Mouse (Mus musculus) cerebellum, adult (tissue): ENCODE results near the gene Map2k1.
"Not testable (repeated sequence)": the region's sequence is repeated elsewhere in the genome, so short reads cannot be mapped to it uniquely, and the experiment has no call there.

ENCODE experiments used
- ATAC-seq: cut with Nextera tagmentation; 2 replicates; pipeline ENCODE4 v1.9.2; 2017; ENCODE audit warnings: mild to moderate bottlenecking, moderate library complexity, mixed read lengths; ENCODE audit not compliant: insufficient number of reproducible peaks, low FRiP score, low TSS enrichment

The Map2k1 gene

DNA sequence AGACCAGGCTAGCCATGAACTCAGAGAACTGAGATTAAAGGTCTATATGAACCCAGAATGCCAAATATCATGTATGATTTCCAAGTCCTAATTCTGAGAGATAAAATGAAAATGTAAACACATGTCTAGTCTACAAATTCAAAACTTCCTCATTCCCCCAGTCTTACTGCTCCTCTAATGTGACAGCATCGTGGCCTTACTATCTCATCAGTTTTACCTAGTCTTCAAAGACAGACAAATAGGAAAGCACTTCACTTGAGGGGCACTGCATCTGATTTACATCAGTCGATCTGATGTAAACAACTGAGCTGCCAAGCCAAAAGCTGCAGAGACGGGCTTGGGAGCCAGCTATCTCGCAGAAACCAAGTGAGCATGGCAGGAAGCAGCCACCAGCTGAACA, 37.3 kb downstream of the Map2k1 start:
- ATAC-seq = no peak

DNA sequence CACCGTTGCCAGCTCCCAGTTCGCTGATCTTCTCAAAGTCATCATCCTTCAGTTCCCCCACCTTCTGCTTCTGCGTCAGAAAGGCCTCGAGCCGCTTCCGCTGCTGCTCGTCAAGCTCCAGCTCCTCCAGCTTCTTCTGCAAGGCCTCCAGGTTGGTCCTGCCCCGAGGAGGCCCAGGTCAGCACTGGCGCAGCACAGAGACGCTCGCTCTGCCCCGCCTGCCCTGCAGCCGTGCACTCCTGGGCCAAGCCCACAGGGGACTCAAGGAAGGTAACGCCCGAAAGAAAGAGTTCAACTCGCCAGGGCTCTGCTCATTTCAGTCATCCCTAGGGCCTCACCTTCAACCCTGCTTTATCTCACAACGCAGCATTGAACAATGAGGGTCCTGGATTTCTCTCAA, 39.0 kb downstream of the Map2k1 start:
- no peak for ATAC-seq

DNA sequence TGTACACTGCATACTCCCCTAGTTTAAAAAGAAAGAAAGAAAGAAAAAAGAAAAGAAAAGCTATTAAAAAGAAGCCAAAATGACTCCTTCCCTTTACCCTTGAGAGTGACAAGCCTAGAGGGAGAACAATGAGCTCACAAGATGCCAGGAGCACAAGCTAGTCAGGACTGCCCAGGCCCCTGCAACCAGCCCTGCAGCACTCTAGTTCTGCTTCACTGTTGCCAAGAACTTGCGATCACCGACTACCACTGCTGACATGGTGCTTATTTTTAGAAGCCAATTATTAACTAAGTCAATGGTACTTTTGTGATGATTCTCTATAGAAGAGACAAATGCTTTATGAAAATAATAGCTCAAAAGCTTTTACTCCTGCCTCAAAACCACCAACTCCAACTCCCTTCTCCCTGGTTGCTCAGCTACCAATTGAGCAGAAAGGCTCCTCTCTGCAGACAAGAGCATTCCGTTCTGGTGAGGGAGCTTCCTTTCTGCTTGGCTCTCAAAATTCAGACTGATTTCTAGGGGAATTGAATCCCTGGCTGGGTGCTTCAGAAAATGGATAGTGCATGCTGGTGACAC, 45.8 kb downstream of the Map2k1 start:
- ATAC-seq = no peak

DNA sequence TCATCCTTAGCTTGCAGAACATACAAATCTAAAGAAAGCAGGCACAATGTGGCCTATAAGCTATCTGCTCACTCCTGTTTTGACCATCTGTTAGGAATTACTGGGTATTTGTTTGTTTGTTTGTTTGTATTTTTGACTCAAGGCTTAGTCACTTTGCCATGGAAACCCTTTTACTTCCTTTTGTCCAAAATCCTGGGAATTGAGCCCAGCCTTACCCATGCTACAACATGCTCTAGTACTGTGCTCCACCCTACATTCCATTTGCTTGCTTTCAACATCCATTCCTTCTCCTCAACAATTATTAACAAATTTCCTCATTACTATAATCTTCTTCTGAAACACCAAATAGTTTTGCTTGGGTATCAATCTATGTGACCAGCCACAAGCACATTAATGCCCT, 50.6 kb downstream of the Map2k1 start:
- no peak for ATAC-seq

DNA sequence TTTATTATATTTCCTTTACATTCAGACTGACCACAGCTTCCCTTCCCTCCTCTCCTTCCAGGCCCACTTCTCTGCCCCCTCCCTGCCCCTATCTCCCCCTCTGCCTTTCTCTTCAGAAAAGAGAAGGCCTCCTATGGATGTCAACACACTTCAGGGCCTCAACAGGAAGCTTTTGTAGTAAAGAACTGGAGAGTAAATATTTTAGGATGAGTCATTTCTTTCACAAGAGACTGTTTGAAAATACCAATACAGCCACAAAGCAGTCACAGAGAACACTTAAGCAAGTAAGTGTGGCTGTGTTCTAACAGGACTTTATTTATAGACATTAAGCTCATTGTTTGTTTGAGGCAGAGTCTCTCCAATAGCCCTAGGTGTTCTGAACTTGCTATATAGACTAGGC, 51.1 kb downstream of the Map2k1 start:
- ATAC-seq = no peak

DNA sequence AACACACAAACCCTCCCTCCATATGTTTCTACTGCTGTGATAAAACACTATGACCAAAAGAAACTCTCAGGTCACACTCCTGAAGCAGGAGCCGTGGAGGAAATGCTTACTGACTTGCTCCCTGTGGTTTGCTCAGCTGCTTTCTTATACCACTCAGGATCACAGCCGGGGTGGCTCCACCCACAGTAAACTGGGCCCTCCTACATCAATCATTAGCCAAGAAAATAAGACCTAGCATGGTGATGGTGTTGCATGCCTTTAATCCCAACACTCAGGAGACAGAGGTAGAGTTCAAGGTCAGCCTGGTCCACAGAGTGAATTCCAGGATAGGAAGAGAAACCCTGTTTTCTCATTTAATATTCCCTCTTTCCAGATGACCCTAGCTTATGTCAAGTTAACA, 53.5 kb downstream of the Map2k1 start:
- no peak for ATAC-seq

DNA sequence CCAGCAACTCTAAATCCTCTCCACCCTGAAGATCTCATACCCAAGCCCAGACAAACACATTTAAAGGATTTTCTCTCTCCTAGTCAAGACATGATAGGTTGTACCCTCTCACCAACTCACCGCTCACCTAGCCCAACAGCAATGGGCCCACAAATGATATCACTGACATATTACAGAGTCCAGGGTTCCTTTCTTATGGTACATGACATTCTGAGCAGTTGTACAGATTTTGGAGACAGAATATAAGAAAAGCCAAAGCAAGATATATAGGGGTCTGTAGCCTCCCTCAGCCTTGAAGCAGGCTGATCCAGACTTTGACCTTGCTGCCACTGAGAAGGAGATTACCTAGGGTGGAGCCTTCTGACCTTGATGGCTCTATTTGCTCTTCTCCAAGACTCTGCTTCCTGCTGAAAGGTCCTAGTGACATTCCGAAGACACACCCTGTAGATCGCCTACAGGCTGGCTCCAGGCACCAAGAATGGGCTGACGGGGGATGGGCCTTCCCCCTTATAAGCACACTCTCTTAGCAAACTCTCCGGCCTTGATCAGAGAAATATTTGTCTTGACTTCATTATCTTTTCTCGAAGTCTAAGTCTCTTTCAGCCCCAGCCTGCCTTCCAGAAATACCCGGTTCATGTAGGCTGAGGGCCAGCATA, 54.5 kb downstream of the Map2k1 start:
- not testable (repeated sequence) for ATAC-seq

DNA sequence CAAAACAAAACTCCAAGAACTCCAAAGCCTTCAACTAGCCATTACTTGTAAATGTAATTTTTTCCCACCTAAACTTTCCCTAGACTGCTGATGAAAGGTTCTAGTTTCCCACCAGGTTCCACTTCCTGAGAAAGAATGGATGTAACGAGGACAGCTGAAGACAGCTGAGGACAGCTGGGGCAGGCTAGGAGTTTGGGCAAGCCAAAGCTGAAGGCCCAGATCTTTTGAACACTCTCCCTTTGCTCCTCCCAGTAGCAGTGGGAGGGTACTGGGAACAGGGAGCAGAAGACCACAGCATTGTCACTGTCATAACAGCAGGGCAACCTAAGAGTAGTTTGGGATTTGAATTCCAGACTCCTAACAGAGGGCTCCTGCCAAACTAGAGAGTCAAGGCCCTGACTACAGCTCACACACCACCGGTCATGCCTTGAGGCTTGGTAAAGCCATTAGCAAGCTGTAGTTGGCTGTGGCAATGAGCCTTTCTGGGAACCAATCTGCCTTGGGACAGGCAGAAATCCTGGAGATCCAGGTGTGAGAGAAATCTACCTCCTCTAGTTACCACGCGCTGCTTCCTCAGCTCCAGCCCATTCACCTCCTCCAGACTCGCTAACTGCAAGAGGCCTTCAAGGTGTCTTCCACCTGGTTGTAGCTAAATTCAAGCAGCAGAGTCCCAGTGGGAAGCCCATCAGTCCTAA, 55.2 kb downstream of the Map2k1 start:
- ATAC-seq = no peak

DNA sequence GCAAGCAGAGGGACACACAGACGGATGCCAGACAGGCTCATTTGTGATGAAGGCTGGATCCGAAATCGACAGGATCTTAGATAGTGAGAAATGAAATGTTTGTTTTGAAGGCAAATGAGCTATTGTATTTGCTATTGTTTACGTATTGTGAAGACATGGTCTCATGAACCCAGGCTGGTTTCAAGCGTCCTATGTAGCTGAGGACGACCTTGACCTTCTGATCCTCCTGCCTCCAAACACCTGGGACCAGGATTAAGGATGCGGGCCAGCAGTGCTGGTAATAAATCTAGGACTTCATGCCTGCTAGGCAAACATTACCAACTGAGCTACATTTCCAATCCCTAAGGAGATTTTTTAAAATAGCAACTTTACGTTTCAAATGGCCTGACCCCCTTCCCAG, 55.9 kb downstream of the Map2k1 start:
- no peak for ATAC-seq

DNA sequence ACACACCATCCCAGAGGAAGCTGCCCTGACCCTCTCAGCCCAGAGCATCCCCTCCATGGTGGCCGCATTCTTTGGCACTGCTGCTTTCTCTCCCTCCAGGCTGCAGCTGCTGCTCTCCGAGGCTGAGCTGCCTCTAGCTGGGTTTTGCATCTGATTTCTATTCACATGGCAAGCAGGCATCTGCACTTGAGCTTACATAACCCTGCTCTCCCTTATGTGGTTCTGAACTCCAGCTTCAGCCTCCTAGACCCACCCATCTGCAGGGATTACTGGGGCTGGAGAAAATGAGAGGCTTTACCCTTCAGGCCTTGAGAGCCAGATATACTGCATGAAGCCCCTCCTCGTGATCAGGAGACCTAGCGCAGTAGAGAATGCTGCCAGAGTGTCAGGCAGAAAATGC, 57.9 kb downstream of the Map2k1 start:
- no peak for ATAC-seq

DNA sequence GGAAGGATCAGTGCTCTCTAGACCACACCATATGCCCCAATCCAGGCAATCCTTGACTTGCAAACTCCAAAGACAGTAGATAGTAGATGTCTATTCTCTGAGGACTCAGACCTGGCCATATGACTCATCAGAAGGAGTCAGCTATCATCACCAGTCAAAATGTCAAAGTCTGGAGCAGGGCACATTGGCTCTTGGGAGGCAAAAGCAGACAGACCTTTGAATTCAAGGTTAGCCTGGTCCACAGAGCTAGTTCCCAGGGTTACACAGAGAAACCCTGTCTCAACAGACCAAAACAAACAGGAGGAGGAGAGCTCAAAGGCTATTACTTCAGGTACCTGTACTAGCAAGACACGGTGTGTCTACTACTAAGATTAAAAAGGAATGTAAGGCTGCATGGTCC, 59.6 kb downstream of the Map2k1 start:
- no peak for ATAC-seq

DNA sequence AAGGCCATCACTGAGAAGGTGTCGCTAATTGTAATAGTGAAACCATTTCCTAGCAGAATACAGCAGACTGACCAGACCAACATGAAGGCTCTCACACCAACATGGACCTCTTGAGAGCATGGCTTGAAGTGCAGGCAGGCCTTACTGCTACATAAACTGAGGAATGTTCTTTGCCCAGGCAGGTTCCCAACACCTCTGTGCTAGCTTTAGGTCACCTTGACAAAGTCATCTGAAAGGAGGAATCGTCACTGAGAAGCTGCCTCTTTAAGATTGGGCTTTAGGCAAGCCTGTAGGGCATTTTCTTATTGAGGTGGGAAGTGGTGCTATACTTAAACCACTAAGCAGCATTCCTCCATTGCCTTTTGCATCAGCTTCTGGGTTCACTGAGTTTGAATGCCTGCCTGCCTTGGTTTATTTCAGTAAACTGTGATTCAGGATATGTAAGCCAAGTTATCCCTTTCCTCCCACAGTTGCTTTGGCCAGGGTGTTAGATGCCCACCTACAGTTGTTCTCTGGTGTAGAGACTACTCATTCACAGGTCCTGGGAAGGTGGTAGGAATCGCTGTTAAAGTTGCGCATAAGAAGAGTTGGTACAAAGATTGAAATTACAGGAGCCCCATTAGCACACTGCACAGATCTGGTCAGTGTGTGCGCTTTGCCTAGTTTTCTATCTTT, 69.1 kb downstream of the Map2k1 start:
- no peak for ATAC-seq

DNA sequence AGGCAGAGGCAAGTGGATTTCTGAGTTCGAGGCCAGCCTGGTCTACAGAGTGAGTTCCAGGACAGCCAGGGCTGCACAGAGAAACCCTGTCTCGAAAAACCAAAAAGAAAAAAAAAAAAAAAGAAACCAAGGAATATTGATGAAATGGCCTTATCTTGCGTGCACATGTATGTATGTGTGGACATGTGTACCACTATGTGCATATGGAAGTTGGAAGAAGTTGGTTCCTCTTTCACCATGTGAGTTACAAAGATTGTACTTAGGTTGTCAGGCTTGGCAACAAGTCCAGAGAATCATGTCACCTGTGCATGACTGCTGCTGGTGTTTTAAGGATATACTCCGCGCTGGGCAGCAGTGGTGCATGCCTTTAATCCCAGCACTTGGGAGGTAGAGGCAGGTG, 70.1 kb downstream of the Map2k1 start:
- ATAC-seq = not testable (repeated sequence)

DNA sequence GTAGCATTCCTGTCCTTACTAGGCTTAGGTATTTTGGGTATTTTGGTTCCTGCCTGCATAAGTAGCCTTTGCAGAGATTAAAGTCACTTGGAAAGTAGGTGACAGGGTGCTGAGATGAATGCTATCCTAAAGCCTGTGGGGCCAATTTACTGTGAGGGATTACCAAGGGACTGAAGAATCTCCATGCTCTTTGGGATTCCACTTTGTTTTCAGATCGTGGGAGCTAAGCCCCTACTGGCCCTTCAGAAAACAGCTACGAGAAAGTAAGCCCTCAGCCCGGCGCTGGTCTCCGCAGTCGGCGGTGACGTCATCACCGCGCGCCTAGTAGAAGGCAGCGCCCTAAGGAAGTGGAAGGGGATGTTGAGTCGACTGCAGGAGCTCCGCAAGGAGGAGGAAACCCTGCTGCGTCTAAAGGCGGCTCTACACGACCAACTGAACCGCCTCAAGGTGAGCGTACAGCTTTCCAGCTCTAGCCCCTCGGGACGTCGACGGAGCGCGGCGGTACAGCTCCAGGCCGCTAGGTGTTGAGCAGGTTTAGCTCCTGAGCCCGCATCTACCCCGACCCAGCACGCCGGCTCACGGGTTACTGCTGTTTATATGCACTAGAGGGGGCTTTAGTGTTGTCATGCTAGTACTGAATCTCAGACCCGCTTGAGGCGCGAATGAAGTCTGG, 74.3 kb downstream of the Map2k1 start, which contains the start of gene Snapc5:
Snapc5 (plus strand) TSS at position 301 of the 673 bp plus-strand sequence.
- peak; percentile 66; the same call in 1 of the 2 replicates for ATAC-seq

DNA sequence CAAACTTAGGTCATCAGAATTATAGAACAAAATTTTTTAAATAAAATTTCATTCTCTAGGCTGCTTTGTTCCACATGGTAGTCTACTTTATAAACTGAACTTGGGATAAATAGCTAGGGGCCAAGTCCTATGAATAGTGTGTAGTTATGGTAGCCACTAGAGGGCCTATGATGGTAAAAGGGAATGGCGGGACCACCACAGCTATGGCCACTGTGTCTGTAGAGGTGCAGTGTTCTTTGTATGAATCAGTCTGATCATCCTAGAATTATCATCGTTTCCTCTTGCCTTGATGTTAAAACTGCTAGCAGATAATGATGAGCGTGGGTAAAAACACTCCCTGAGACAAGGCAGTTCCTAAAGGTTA, 74.8 kb downstream of the Map2k1 start:
- ATAC-seq = 0 out of 2 replicates have a peak, but pooled peaks have one; percentile 15

DNA sequence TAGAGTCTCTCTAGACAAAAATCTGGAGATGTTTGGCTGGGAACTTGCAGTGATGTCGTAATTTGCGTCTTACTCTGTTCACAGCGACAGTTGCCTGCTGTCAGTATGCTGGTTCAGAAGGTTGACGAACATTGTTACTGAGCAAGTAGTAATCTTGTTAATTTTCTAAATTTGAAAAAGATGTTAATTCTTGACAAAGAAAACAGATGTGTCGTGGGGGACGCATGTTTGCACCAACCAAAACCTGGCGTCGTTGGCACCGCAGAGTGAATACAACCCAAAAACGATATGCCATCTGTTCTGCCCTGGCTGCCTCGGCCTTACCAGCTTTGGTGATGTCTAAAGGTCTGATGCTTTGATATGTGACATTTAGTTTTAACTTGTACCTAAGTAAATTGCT, 78.1 kb downstream of the Map2k1 start:
- ATAC-seq = no peak

DNA sequence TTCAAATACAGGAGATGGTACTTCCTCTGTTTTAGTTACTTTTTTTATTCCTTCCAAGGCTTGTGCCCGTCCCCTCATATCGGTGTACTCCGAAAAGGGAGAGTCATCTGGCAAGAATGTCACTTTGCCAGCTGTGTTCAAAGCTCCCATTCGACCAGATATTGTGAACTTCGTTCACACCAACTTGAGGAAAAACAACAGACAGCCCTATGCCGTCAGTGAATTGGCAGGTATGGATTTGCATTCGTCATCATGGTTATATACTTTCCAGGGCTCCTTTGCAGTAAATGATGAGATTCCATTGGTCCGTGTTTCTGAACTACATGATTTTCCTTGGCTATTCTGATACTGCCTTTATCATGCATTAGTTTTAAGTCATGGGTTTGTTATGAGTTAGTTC, 78.7 kb downstream of the Map2k1 start:
- ATAC-seq = no peak

DNA sequence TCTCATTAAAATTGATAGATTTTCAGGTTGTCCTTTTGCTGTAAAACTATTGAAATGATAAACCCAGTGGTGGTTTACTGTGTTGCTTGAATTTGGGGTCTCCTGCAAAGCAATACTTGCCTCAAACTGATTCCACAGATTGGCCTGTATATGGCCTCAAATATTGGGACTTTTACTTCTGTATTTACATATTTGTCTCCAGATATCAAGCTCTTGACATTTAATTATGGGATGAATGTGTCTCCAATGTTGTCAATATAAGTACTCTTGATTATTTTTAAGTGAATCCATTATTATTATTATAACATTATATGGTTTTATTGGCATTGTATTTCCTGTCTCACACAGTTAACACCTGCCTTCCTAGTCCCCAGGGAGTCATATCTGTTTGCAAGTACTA, 79.1 kb downstream of the Map2k1 start:
- ATAC-seq = no peak

DNA sequence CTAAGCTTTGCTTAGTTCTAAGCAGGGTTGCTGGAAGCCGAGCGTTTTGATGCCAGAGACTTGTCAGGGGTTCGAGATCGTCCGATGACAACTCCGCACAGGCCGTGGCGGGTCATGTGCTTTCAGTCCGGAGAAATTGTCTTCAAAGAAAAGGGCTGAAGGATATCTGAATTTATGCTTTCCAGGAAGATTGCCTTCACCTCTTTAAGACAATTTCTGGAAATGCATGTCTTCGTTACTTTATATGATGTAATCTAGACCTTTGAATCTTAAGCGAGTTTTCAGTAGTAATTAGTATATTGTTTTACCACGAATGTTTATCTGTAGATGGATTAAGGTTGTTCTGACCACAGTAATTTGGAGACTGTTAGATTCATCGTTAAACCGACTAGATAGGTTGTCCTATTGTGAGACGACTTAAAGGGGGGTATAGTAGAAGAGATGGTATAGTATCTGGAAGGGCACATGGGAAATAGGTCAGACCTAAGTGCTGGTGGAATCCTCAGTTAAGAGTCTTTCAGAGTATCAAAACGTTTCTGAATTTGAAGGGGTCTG, 79.7 kb downstream of the Map2k1 start:
- no peak for ATAC-seq
